In the genomic region with DNA sequence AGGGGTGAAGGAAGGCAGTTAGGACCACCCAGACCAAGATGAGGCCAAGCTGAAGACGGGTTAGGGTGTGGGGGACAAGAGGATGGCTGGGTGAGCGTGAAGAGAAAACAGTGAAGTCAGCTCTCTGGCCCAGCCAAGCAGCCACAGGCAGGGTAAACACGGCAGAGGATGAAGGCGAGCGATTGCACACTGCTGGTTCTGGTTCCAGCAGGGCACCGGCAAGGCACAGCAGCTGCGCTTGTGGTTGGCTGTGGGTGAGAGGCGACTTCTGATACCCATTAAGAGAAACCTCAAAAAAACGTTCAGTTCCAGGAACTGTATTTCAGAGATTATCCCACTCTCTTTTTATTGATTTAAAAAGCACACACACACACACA, we compare ENCODE assay signal across 10 mouse cellular contexts. TPM values are rescaled to one million over a fixed set of nuclear protein-coding genes. Genes with fewer than 3 reads are reported as not detected.
DNase-seq lines count a peak whose midpoint lies in the region; ATAC-seq lines count a peak whose summit lies in the region.
"Had no signal": no experiment of that assay in that cellular context is flagged by ENCODE, and none has a peak within 500 bp of the region (broad histone marks: within the 10 kb centered on the region; RNA-seq: fewer than 3 reads in every experiment).

No protein-coding gene starts in this region.

- 10% methylated on average over 9 of the region's 9 CpGs for WGBS in liver, embryonic 13.5 days (ENCODE audit: insufficient replicate concordance)
- WGBS in stomach, embryonic 16.5 days, result 46% methylated on average over 9 of the region's 9 CpGs

- peaks cover 93% of the 10 kb centered on the region for H3K4me1 ChIP-seq in liver, embryonic 13.5 days (replicated peaks)
- peaks cover 28% of the 10 kb centered on the region for H3K4me1 ChIP-seq in stomach, embryonic 16.5 days (ENCODE audit: control insufficient read depth, insufficient read depth, low read length)

- H3K27me3 ChIP-seq in liver, embryonic 13.5 days, result no peaks in the 10 kb centered on the region
- no peaks in the 10 kb centered on the region for H3K27me3 ChIP-seq in stomach, embryonic 16.5 days (ENCODE audit: control insufficient read depth, insufficient read depth, low read length)

- peak; percentile 51 for DNase-seq in lung, postnatal 25 days (ENCODE audit: low spot score)
- no peak for DNase-seq in lung, postnatal 14 days
- DNase-seq in adipocyte (ENCODE audit: low spot score), result peak; percentile 86
- DNase-seq in liver, embryonic 13.5 days, result no peak
- DNase-seq in left cerebral cortex, adult 9 months (ENCODE audit: low spot score in 2 of 2), result no peak
- no peak for DNase-seq in Muller cell, postnatal 12 days (ENCODE audit: inconsistent ontology term)
- DNase-seq in right cerebral cortex, postnatal 14 days, result no peak

- H3K27ac ChIP-seq in liver, embryonic 13.5 days, result peak overlapping the region; percentile 67
- H3K27ac ChIP-seq in stomach, embryonic 16.5 days (ENCODE audit: low read length), result peak overlapping the region; percentile 61

- H3K36me3 ChIP-seq in liver, embryonic 13.5 days, result no peaks in the 10 kb centered on the region
- H3K36me3 ChIP-seq in stomach, embryonic 16.5 days (ENCODE audit: control insufficient read depth, insufficient read depth, low read length), result no peaks in the 10 kb centered on the region

- peak overlapping the region; percentile 41 for H3K4me2 ChIP-seq in liver, embryonic 13.5 days
- H3K4me2 ChIP-seq in stomach, embryonic 16.5 days (ENCODE audit: low read depth, low read length), result no peak overlapping the region

- peak overlapping the region; percentile 51 for H3K9ac ChIP-seq in liver, embryonic 13.5 days
- H3K9ac ChIP-seq in stomach, embryonic 16.5 days (ENCODE audit: low read length), result no peak overlapping the region

- H3K9me3 ChIP-seq in liver, embryonic 13.5 days (replicated peaks), result no peaks in the 10 kb centered on the region
- no peaks in the 10 kb centered on the region for H3K9me3 ChIP-seq in stomach, embryonic 16.5 days (replicated peaks; ENCODE audit: control insufficient read depth, low read length)

- no peak overlapping the region for H3K4me3 ChIP-seq in liver, embryonic 13.5 days (replicated peaks)
- H3K4me3 ChIP-seq in stomach, embryonic 16.5 days (replicated peaks; ENCODE audit: low read length), result no peak overlapping the region

- peak; percentile 57 for ATAC-seq in liver, embryonic 13.5 days (ENCODE audit: low read depth)
- ATAC-seq in stomach, embryonic 16.5 days (ENCODE audit: insufficient read depth, low FRiP score), result peak; percentile 45; the same call in 1 of the 2 replicates

RNA-seq across cellular contexts. Expression of gene Zdhhc19, which starts 24.3 kb away (rescaled TPM):
- polyA plus RNA-seq in liver, embryonic 13.5 days (2015; fragmentation: Nextera tagmentation; extraction: Ambion mirVana), result not detected in 2 replicates
- polyA plus RNA-seq in stomach, embryonic 16.5 days (2015; fragmentation: Nextera tagmentation; extraction: Ambion mirVana), result 0.29 and 0.37 TPM in 2 replicates
- polyA plus RNA-seq: heart, embryonic 14.5 days; lung, embryonic 16.5 days had no signal

RNA-seq across cellular contexts. Expression of gene Slc51a, which starts 32.7 kb away (rescaled TPM):
- 0.65 and 0.71 TPM in 2 replicates for polyA plus RNA-seq in liver, embryonic 13.5 days (2015; fragmentation: Nextera tagmentation; extraction: Ambion mirVana)
- 9.5 and 12.0 TPM in 2 replicates for polyA plus RNA-seq in stomach, embryonic 16.5 days (2015; fragmentation: Nextera tagmentation; extraction: Ambion mirVana)

Comparison
In these comparisons a context has a peak if more than half of its experiments do, and no peak if none do; other contexts are left out.
1. DNase-seq: peak in lung, postnatal 25 days (single experiment) and adipocyte (single experiment); none in lung, postnatal 14 days (single experiment), liver, embryonic 13.5 days (single experiment), left cerebral cortex, adult 9 months (0 of 2), Muller cell, postnatal 12 days (single experiment) and right cerebral cortex, postnatal 14 days (single experiment).